Mouse (Mus musculus): ENCODE measurements around the gene Prg3.

Gene Prg3

GRCm38 (mm10) chr2:84996376-84996775 lies 8.4 kb downstream of the Prg3 start:
- no peak for DNase-seq (ENCODE audit: low read depth, low spot score)

DNA sequence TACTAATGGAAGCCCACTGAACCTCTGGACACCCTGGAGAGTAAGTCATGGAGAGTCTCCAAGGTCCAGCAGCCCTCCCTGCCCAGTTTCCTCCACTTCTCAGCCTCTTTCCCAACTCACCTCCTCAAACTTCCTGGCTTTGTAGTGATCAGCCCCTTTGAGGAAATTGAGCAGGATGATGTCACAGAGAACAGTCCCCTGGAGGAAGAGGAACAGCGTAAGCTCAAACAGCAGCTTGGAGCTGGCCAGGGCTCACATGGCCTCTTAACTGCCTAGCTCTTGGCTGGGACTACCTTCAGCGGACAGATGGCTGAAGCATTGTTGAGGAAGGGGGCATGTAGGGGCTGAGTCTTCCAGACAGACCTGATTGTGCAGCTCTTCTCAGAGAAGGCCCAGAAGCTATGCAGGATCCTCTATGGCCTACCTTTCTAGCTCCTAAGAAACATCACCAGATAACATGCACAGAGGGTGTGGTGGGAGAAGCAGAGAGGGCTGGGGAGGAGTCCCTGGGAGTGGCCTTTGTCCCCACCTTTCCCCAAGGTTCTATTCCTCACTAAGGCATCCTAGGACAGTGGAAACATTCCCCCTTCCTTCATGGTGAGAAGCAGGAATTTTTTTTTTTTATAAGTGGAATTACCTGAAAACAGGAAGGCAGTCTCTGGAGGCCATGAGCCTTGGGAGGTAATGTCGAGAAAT lies 11.6 kb downstream of the Prg3 start:
- no peak for DNase-seq (ENCODE audit: low read depth, low spot score)

DNA sequence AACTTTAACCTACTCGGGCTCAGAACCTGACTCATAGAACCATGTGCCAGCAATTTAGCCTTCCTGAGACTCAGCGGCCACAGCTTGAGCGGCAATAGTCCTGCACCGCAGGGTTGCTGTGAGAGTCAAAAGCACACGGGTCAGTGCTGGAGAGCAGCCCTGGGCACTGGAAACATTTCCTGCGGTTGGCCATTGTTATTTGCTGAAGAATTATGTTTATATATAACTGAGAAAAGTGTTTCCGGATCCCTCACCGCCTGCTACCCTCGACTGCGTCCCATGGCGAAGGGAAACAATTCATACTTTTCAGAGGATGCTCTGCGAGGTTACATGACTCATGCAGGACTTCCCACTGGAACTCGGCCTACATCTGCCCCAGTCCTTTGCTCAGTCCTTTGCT lies 13.5 kb downstream of the Prg3 start:
- no peak for DNase-seq (ENCODE audit: low read depth, low spot score)

DNA sequence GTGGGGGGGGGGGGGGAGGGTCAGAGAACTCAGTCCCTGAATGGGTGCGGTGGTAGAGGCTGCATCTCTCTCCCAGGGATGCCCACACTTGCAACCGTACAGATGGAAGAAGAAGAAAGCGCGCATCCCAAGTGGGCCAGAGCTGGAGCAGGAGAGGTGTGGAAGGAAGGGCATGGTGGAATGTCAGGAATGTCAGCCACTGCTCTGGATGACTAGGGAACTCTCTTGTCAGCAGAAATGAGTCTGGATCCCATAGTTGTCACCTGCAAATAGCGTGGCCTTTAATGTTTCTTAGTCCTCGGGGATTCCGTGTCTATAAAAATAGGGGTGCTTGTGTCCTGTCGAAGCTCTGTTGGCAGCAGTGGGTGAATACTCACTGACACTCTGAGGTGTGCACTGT lies 14.6 kb downstream of the Prg3 start:
- DNase-seq (ENCODE audit: low read depth, low spot score) = no peak

DNA sequence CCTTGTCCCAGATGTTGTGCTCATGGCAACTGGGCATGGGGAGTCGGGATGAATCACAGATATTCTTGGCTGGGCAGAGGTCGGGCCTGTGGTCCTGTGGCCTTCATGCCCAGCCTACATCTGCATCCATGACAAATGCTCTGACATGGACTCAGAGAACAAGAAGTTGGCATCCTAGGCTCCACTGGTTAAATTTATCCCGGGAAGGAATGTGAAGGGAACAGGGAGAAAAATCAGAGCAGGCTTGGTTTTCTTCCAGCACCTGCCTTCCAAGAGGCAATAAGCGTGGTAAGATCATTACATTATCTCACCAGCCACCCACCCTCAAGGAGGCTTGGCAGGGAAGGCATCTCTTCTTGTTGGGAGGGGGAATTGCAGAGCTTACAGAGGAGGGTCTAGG lies 16.3 kb downstream of the Prg3 start:
- no peak for DNase-seq (ENCODE audit: low read depth, low spot score)

DNA sequence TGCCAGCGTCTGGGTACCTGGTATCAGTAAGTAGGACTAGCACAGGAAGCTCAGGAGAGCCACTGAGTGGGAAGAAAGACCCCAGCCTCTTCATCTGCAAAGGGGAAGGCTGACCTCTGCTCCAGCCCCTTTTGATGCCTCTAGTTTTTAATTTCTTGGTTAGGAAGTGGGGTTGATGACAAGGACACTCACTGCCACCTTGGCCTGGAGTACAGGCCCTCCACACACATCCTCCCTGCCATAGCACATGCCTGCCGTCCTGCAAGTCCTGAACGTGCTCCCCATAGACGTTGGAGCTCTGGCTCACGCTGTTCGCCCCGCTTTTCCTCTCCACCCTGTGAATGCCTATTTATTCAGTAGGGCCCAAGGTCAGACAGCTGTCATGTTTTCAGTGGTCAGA lies 18.6 kb downstream of the Prg3 start:
- no peak for DNase-seq (ENCODE audit: low read depth, low spot score)

DNA sequence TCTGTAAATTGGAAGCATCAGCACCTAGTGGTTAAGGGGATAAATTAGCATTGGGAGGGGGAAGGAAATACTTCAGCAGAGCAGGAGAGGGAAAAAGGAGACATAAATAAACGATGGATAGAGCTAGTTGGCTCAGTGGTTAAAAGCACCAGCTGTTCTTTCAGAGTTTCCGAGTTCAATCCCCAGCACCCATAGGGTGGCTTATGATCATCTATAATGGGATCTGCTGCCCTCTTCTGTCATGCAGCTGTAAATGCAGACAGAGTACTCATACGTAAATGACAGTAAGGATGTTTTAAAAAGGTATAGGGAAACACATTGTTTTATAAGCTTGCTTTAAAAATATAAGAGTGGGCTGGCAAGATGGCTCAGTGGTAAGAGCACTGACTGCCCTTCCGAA lies 19.7 kb downstream of the Prg3 start:
- no peak for DNase-seq (ENCODE audit: low read depth, low spot score)

DNA sequence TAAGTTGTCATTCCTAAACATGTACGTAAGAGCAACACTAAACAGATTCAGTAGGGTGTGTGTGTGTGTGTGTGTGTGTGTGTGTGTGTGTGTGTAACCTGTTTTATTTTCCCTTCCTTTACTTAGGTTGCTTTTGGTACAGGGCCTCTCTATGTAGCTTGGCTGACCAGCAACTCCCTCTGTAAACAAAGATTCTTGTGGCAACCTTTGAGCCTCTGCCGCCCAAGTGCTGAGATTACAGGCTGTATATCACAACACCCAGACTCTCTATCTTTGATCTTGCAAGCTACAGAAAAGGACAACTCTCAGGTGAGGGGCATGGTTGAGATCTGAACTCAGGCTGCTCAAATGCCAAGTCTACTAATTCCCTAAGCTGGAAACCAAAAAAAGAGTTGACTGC lies 21.2 kb downstream of the Prg3 start:
- no peak for DNase-seq (ENCODE audit: low read depth, low spot score)

- no peak for DNase-seq (ENCODE audit: low read depth, low spot score)
Measured at GRCm38 (mm10) chr2:85011906-85012604, 24.0 kb downstream of the Prg3 start.

- DNase-seq (ENCODE audit: low read depth, low spot score) = no peak
Measured at GRCm38 (mm10) chr2:85012679-85013078, 24.7 kb downstream of the Prg3 start.

DNA sequence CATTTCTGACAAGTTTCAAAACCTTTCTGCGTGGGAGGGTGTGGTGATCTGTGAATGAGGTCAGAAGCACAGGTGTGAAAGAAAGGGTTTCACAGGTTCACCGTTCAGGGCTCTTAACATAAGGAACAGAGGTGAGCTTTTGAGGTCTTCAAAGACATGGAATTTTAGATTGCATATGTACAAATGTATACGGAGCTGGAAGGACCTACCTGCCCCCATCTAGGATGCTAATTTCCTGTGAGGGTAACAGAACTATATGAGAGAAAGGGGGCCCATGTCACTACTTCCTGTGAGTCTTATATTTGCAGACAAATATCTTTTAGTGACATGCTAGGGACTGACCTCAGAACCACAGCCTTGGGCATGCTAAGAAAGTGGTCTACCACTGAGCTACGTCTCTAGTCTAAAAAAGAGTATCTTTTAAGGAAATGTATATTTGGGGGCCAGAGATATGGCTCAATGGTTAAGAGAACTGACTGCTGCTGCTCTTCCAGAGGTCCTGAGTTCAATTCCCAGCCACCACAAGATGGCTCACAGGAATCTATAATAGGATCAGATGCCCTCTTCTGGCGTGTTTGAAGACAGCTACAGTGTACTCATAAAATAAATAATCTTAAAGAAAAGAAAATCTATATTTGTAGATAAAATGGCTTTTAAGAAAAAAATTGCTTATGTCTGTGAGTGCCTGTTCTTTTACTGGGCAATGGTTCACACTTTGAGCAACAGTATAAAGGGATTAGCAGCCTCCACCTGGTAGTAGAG lies 26.0 kb downstream of the Prg3 start:
- no peak for DNase-seq (ENCODE audit: low read depth, low spot score)

DNA sequence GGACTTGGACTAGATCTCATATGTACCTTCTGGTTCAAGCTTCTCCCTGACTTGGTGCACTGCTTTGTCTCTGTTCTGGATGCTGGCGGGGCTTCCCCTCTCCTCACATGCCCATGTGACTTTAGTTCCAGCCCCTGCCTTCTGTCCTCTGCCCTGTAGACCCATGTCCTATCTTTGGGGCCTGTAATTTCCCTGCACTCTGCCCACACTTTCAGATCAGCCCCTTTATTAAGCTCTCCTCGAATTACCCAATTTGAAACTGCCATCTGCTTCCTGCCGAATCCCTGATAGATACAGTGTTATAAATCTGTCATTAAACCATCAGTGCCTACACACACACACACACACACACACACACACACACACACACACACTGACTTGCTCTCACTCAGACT lies 26.6 kb downstream of the Prg3 start:
- no peak for DNase-seq (ENCODE audit: low read depth, low spot score)

GRCm38 (mm10) chr2:85022043-85022442 lies 34.0 kb downstream of the Prg3 start:
- DNase-seq (ENCODE audit: low read depth, low spot score) = no peak

GRCm38 (mm10) chr2:85026178-85026577 lies 38.2 kb downstream of the Prg3 start:
- DNase-seq (ENCODE audit: low read depth, low spot score) = no peak

- no peak for DNase-seq (ENCODE audit: low read depth, low spot score)
Measured at GRCm38 (mm10) chr2:85027281-85027680, 39.3 kb downstream of the Prg3 start.

GRCm38 (mm10) chr2:85029897-85030296 lies 41.9 kb downstream of the Prg3 start:
- no peak for DNase-seq (ENCODE audit: low read depth, low spot score)

DNA sequence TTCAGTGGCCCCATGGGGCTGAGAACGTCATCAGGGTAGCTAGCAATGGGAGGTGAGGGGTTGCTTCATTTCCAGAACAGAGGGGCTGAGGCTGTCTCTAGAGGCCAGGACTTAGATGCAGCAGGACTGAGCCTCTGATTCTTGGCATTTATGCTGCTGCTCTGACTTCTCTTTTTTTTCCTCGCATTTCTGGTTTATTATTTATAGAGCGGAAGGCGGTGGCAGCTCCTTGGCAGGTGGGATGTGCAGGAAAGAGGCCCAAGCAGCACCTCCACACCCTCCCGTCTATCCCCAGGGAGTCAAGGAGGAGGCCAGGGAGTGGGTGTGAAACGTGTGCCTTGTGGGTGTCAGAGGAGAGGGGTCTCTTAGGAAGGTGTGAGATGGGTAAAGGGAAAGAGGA lies 43.0 kb downstream of the Prg3 start:
- DNase-seq (ENCODE audit: low read depth, low spot score) = no peak

DNA sequence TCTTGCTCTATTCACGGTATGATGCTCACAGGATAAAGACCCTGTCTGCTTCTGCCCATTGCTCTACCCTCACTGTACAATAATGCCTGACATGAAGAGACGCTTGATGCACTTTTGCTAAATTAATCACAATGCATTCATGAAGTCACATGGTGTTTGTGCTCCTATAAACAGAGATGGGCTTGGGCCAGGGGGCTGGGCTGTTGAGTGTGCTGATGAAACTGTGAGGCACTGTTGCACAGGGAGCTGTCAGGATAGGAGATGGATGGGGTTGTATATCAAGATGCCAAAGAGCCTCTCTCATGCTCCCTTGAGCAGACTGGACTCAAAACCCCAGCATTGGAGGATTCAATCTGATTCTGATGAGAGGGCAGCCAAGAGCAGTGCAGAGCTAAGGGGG lies 45.1 kb downstream of the Prg3 start:
- no peak for DNase-seq (ENCODE audit: low read depth, low spot score)

DNA sequence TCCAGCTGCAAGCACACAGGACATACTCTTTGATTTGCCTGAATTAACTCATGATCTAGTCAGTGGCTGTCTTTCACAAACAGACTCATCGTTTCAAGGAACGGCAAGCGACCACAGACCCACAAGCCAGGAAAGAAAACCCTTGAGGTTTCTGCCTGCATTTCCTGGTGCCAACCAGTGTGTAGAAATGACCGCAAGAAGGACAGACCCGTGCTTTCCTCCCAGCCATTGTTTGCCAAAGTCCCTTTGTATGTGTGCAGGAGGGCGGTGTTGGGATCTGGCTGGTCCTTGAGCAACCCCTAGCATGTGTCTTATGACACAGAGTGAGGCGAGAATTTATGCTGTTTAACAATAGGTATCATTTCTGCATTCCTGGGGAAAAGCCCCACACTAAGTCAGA lies 46.2 kb downstream of the Prg3 start:
- no peak for DNase-seq (ENCODE audit: low read depth, low spot score)

- no peak for DNase-seq (ENCODE audit: low read depth, low spot score)
Measured at GRCm38 (mm10) chr2:85036507-85037046, 48.6 kb downstream of the Prg3 start.

- peak; percentile 92 for DNase-seq (ENCODE audit: low read depth, low spot score)
Measured at GRCm38 (mm10) chr2:85037047-85038026, 49.3 kb downstream of the Prg3 start, which contains the start of the genes Ssrp1 and P2rx3. TSS of gene Ssrp1 (plus strand) at chr2:85037234. TSS of gene P2rx3 (minus strand) at chr2:85037462.
